Mouse (Mus musculus) cerebellum, adult 9-10 months (tissue): ENCODE measurements at regions not wholly inside any gene's neighbourhood (a gene's known extent, or its start where the extent isn't known, plus 50 kb on each side); places are given as distances from the start of the nearest gene placed in this dataset.
A peak's percentile ranks its signal among the peaks of the same experiment; 100 is the strongest.

Experiments used
- DNase-seq: peaks from one replicate; pipeline ENCODE4 v3.0.0; 2022

DNA sequence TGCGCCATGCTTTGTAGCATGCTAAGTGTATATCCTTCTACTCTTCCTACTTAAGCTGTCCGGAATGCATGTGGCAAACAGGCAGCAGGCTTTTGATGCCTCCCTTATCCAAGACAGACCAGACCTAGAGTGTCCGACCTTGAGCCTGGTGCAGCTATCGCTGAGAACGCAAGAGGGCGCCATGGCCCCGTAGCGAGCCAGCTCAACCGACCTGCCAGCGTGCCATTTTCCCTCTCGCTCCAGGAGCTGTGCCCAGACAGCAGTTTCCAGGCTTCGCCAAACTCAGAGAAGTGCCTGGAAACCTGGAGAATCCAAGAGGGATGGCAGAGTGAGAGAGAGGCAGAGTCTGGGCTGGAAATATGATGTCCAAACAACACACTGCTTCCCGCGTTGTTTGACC, 155.8 kb upstream of the Gm12830 start:
- DNase-seq = peak; percentile 31

DNA sequence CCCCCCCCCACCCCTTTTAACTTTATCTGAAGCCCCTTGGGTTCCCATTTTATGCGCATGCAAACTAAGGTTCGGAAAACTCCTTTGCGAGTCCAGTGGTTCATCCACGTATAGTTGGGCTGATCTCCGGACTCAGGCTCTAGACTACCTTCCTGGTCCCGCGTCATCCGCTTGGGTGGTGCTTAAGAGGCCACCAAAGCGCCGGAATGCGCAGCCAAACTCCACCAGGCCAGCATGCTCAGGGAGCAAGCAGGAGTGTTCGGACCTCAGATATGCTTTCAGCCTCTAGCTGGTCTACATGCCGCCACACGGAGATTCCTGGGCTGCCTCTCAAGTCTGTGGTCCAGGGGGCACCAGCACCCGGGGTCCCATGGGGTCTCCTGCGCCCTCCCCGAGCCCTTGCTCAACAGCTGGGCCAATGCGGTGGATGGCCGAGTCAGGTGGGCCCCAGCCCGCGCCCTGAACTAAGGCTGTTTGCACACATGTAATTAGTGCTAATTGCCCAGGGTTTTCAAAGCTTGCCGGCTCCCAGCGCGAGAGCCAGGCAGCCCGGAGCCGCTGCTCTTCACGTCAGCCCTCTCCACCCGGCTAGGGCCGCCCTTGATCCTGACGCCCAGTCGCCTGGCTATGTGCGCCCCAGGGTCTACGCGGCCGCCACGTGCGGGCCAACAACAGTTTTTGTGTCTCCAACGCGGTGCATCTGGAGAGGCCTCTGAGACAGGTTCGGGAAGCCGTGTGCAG, 155.1 kb upstream of the Gm12830 start:
- DNase-seq = no peak

DNA sequence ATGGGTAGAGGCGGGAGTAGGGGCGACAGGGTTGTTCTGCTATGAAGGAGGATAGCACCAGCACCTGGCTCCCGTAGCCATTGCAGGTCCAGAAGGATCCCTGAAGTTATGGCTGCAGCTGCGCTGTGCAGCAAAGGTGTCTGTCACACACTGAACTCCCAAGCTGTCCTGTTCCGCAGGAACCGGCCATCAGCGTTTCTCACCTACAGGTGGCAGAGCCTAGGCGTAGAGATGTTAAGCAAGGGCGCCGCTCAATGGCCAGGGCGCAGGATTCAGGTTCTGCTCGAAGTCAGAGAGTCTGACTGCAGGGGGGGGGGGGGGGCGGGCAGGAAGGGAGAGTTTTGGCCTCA, 154.6 kb upstream of the Gm12830 start:
- no peak for DNase-seq

DNA sequence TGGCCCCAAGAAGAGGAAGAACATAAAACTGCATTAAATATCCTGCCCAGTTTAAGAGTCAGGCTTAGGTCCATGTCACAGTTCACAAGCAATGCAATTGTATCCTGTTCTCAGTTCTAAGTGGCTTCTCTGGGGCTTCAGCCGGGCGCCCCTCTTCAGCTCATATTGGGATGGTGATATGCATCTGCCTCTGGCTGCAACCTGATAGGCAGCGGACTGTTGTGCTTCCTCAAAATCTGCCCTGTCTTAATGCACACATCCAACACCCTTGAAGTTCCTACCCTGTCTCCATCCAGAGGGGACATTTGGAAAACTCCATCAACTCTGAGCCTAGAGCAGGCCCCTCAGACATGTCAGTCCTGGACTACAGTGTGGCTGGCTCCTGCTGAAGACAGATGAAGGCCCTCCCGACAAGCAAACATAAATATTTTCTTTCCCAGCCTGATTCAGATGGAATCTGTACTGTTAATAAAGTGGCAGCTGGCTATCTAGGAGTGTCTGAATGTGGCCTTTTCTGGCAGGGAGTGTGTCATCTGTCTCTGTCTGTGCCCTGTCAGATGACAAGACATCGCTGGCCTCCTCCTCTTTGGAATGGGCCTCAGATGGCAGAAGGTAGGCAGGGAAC, 149.3 kb upstream of the Gm12830 start:
- no peak for DNase-seq

DNA sequence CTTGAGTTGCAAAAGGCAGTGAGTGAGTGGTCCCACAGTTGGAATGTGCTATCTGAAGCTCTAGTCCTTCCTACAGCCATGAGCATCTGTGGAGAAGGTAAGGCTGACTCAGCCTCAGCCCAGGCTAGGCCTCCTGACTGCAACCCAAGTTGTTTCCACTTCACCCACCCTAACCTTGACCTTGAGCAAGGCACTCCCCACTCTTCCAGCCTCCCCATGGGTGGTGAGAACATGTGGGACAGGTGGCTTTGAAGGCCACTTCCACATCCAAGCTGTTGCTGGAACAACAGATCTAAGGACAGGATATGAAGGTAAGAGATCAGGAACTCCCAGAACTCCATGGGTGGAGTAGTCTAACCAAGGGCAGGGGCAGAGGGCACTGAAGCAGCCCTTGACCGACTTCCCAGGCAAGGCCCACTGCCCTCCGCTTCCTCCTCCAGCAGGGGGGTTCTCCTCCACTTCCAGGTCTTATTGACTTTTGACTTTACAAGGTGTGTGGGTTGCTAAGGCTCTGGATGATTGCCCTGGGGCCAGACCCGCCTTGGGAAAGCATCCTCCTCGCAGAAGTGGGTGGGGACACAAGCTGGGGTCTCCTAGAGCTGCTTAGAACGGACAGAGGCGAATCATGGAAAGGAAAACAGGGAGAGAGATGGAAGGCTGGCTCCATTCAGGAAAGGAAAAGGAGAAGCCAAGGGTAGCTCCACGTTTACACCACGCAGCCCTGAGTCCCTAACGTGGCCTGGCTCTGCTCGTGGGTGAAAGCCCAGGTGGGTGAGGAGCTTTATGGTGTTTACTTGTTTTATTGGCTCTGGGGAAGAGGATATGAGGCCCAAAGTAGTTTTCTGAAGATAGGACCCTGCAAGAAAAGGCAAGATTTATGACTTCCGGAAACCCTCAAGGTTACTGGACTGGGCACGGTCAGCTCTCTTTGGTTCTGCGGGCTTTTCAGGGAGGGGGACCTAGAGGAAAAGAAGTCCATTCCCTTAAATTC, 144.3 kb upstream of the Gm12830 start:
- DNase-seq = no peak

DNA sequence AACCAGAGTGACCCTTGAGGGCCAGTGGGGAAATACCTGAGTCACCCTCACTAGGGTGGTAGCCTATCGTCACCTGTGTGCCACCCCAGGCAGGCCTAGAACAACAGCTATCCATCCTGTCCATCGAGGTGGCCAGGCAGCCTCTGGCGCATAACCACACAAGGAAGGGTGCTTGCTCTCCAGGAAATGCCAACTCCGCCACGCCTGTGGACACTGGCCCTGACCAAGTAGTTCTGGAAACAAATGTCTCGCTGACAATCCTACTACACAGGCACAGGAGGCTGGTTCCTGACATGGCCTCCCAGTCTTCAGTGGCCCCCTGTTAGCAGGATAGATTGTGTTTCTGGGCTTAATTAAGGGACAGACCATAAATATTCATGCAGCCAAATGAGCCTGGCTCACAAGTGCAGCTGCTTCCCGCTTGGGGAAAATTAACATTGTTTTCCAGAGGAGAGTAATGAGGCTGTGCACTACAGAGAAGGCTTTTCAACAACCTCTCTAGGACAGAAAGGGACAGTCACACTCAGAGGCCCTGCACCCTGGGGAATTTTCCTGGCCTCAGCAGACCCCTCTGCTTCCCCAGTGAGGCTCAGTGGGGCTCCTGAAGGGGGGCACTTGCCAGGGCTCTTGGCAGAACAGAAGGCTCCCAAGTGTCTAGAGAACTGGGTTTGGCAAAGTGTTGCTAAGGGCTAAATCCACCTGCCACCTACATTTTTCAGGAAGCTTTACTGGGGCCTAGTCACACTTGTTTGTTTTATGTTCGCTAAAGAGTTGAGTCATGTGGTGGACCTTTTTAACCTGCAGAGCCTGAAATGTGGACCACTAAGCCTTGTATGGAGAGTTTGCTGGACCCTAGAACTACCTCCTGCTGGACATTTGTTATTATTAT, 143.2 kb upstream of the Gm12830 start:
- DNase-seq = no peak

DNA sequence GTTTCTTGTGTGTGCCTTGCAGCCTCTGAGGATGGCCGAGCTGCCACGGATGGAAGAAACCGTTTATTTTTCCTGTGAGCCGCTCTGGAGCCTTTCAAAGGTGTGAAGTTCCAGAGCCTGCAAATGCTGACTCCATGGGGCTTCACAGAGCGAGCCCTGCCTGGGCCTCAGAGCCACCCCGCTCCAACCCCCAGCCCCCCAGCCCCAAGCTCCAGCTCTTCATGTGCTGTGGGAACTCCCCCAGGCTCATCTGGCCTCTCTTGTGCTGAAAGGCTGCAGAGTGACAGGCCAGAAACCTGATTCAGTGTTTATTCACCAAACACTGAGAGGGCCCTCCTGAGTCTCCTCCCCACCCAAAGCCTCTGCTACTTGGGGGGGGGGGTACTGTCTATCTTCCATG, 141.2 kb upstream of the Gm12830 start:
- DNase-seq = no peak

DNA sequence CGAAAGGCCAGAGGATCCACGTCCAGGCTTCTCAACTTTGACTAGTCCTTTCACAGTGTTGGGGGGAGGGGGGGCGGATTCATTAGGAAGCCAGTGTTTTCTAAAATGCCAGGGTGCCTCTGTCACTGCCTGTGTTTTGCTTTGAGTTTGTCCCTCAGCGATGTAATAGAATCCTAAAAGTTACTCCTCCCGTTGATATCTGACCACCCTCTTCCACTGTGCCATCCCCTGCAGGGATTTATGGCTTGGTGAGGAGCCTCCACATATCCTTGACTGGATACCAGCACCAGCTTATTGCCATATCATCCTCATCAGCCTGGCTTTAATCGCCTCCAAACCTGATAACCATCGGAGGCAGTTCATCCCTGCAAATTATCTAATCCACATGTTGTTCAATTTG, 138.6 kb upstream of the Gm12830 start:
- no peak for DNase-seq

DNA sequence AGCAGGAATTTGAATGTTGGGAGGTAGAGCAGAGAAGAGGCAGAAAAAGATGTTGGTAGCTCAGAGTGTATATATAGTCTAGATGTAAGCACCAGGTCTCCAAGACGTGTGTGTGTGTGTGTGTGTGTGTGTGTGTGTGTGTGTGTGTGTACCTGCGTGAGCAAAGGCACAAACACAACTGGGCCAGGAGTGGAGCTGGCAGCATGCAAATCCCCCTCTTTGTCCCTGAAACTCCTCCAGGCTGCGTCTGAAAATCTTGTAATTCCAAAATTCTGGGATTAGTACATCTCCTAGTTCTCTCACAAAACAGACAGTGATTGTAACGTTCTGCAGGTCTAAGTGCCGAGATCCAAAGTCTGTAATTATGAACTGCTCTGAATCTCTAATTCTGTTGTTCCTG, 137.8 kb upstream of the Gm12830 start:
- DNase-seq = no peak

DNA sequence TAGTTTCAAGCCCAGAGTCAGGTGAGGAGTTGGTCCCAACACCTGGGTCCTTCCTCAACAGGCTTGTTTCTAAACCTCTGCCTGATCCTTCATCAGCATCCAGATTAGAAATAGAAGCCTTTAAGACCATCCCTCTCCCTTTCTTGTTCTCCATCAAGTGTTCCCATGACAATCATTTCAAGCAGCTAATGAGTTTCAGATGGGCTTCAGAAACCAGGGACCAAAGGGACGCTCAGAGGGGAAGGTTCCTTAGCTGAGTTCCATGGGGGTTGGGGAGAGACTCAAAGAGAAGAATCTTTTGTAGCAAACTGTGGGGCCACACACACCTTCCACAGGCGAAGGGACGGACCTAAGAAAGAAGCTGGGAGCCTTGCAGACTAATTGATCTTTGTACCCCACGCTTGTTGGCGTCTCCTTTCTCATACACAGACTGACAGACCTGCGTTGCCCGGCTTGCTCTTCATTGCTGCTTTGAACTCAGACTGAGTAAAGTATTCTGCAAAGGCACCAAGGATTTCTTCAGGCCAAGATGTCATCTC, 136.6 kb upstream of the Gm12830 start:
- DNase-seq = no peak

DNA sequence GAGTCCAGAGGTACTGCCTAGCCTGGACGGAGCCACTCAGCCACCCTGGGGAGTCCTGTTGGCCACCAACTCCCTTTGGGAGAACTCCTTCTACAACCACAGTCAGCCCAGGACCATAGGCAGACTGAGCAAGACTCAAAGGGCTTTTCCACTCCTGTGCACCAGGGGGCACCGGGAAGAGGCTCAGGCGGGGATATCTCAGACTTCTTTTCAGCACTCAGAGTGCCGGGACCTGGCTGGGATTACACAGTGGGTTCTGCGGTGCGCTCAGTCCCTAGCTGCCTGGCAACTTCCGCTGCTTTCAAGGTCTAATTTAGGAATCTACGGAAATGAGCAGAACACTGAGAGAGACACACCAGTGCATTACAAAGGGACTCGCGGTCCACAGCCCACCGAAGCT, 136.1 kb upstream of the Gm12830 start:
- DNase-seq = no peak

DNA sequence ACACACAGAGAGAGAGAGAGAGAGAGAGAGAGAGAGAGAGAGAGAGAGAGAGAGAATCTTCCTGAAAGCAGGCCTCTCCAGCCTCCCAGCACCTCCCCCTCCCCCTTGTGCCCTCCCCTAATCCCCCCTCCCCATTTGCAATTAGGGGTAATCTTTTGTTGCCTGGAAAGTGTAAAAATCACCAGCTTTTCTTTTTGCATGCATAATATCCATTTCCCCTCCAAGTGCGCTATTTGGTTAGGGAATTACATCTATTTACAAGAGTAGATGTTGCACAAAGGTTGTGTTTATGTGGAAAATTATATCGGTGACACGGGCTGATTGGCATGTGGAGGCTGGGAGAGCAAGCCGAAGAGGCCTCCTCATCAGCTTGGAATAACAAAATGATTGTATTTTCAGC, 135.4 kb upstream of the Gm12830 start:
- no peak for DNase-seq

DNA sequence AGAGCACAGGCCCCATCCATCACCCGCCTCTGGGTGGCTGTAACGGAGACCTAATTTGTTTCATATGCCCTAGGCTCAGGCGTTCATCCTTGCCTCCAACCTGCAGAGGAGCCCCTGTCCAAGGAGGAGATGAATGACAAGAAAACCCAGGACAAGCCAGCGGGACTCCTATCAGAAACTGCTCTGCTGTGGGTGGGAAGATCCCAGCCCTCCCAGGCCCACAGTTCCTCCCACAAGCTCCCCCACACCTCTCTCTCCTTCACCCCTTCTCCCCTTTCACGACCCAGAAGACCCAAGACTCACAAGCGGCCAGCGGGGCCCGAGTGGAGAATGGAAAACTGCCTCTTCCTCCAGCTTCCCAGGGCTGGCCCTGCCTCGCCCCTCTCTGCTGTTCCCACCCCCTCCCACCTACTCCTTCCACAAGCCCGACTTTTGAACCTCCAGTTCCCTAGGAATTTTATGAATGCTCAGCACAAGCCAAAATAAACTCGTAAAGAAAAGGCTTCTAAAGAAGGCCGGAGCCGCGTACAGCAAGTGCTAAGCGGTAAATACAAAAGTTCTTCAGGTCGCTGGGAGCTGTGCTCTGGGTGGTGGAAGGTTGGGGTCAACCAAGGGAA, 133.1 kb upstream of the Gm12830 start:
- DNase-seq = no peak

DNA sequence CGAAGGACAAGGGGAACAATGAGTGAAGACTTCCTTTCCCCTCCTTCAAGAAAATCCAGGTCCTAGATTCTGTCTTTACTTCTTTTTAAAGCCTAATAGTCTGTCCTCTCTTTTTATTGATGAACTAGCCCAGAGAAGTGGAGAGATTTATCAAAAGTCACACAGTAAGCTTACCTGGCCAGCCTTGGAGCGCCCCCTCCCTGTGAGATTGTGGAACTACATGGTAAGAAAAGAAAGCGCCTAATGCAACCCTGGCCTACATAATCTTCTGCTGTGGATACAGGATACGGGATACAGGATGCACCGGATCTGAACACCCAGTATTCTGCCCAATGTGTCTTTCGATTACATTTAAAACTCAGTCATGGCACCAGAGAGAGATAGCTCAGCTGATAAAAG, 132.6 kb upstream of the Gm12830 start:
- DNase-seq = no peak

DNA sequence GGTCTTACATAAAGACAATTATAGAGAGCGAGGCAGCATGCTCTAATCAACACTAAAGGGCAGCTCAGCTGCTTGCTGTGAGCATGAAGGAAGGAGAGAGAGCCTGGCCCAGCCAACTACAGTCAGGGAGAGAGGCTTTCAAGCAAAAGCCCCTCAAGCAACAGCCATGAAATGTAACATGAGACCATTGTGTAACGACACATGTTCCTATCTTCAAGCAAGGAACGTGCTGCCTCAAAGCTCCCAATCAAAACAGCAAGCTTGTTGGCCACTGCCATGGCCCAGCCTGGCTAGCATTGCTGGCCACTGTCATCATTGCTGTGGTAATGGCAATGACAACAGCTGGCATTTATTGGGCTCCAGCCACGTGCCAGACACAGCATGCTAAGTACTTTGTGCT, 115.9 kb upstream of the Gm12830 start:
- DNase-seq = no peak

DNA sequence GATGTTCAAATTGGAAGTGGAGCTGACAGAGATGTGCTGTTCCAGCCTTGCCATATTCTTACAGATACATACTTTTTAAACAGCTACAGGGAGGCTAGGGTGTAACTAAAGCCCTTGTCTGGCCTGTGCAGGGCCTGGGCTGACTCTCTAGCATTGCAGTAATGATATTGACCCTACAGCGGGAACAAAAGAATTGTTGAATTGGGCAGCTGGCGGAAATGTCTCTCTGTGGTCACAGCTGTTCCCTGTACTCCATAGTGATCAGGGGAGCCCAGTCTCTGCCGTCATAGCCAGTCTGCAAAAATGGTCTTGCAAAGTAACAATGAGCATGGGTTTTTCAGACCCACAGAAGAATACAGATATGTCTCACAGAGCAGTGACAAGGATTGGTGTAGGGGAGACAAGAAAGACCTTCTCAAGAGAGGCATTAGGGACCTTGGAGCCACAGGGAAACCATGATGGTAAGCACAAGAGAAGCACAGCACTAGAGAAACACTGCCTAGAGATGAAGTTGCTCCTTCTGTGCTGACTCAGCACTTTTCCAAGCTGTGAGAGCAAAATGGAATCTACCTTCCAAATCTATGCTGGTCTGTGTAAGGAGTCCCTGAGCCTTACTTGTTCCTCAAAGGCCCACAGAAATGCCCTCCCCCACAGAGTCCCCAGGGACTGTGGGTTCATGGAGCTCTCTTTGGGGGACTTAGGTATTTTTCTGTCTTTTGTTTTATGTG, 111.2 kb upstream of the Gm12830 start:
- DNase-seq = no peak

DNA sequence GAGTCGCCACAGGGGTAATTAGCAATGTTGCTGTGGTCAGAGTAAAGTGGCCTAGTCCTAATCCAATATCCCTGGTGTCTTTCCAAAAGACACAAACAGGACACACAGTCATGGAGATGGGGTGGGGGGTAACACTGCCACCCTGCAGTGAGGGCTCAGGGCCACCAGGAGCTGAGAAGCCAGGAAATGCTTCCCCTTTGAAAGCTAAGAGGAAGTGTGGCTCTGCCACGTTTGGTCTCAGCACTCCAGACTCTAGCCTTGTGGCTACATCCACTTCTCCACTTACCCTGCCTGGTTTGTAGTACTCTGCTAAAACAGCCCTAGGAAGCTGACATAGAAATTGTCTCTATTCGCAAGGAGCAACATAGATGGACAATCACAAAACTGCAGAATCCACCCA, 110.4 kb upstream of the Gm12830 start:
- no peak for DNase-seq

DNA sequence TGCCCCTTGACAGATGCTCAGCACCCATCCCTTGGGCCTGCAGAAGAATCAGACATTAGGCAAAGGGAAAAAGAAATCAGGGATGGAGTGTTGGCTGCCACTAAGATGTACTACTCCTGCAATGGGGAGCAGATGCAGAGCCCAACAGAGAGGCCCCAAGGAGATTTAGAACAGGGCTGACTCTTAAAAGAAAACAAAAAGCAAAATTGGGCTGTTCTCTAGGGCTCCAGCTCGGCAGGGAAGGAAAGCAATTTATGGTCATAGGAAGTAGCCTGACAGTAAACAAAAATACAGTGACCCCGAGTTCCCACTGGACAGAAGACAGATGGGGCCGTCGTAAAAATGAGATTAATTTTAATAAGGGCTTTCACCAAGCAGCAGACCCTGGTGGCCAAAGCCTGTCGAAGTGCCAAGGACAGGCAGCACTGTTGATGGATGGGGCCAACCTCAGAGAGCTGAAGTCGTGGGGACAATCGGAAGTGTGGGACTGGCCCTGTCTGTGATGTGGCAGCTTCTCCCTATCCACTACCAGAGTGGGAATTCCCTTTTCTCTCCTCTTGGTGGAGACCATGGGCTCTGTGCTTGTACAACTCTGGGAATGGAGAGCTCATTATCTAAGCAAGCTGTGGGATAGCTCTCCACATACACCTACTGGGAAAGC, 109.4 kb upstream of the Gm12830 start:
- DNase-seq = no peak

DNA sequence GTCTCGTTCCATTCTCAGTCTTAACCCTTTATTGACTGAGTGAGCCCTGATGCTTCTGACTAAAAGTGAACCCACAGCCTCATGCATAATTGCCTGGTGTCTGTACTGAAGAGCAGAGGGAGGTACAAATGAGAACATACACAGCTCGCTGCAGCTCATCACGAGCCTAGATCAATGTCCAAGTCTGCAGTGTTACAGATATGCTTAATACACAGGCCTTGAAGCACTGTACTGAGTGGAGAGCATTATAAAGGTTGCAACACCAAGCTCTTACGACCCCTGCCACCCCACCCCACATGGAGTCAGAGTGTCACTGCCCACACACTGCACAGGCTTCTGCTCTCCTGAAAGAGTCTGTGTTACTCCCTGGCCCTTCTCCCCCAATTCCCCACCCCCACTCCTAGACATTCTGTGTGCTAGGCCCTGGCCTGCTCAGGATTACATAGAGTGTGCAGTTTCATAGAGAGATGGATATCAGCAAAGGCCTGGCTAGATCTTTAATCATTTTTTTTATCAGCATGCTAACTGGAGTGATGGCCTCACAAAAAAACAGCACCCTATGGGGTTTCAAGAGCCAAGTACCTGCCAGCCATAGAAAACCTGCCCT, 108.5 kb upstream of the Gm12830 start:
- DNase-seq = no peak

DNA sequence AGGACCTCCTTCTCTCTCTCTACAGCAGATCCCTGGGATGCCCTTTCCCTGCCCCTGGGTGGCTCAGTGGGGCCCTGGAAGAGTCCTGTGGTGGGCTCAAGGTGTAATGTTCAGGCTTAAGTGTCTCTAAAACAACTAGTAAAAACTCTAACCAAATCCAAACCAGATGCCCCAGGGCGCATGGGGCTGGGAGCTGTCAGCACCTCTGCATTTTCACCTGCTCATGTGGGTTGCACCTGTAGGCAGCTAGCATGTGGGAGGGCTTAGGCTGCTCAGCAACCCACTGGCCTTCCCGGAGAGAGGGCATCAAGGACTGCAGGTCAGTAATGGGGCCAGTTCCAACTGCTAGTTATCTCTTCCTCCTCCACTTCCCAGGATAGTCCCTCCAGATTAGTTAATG, 104.8 kb upstream of the Gm12830 start:
- DNase-seq = no peak
